Mouse (Mus musculus) stomach, embryonic 14.5 days (tissue): ENCODE measurements around the gene Snx25. TPM values are rescaled to one million over a fixed set of nuclear protein-coding genes. Genes with fewer than 3 reads are reported as not detected.

Experiments
- ATAC-seq: fragments of 200-750 bp; cut with Nextera tagmentation; 2 replicates; pipeline ENCODE4 v1.8.0; 2017; ENCODE audit warnings: low read depth, moderate TSS enrichment; ENCODE audit not compliant: insufficient number of reproducible peaks, insufficient read depth, low FRiP score
- H3K27ac ChIP-seq: fragments of 300-500 bp; sonication (generic); 2 replicates; pipeline ENCODE4 v1.5.1; 2014; ENCODE audit warnings: mild to moderate bottlenecking, low read length, moderate library complexity, mixed read lengths
- H3K27me3 ChIP-seq: fragments of 300-500 bp; sonication (generic); 2 replicates; pipeline ENCODE4 v1.6.1; 2014; ENCODE audit warnings: low read length, control low read depth, mixed read lengths; ENCODE audit not compliant: control insufficient read depth, insufficient read depth
- H3K36me3 ChIP-seq: fragments of 300-500 bp; sonication (generic); 2 replicates; pipeline ENCODE4 v1.6.1; 2014; ENCODE audit warnings: mild to moderate bottlenecking, control low read depth, low read length, moderate library complexity, mixed read lengths; ENCODE audit not compliant: control insufficient read depth, insufficient read depth
- H3K4me1 ChIP-seq: fragments of 300-500 bp; sonication (generic); 2 replicates; pipeline ENCODE4 v1.6.1; 2014; ENCODE audit warnings: low read length, control low read depth, mixed read lengths; ENCODE audit not compliant: control insufficient read depth, insufficient read depth
- H3K4me2 ChIP-seq: fragments of 300-500 bp; sonication (generic); replicated peaks from 2 replicates; pipeline ENCODE4 v1.6.1; 2014; ENCODE audit warnings: low read depth, low read length, control low read depth
- H3K4me3 ChIP-seq: fragments of 300-500 bp; sonication (generic); 2 replicates; pipeline ENCODE4 v1.5.1; 2014; ENCODE audit warnings: low read depth, low read length, control low read depth
- H3K9ac ChIP-seq: fragments of 300-500 bp; sonication (generic); replicated peaks from 2 replicates; pipeline ENCODE4 v1.6.1; 2014; ENCODE audit warnings: low read depth, mild to moderate bottlenecking, control low read depth, low read length, moderate library complexity, mixed read lengths
- H3K9me3 ChIP-seq: fragments of 300-500 bp; sonication (generic); 2 replicates; pipeline ENCODE4 v1.6.1; 2016; ENCODE audit warnings: low read depth, low read length, control low read depth; ENCODE audit not compliant: control insufficient read depth
- WGBS: fragments of 180-500 bp; shearing (Covaris S2); extraction: QIAGEN DNeasy Blood & Tissue Kit; methylation state at CpG from one replicate; pipeline ENCODE4 v1.1.7; 2014; 5-methylcytosine and 5-hydroxymethylcytosine counted together
- polyA plus RNA-seq: library from polyadenylated mRNA; unstranded; fragments of >200 nt; fragmentation: Nextera tagmentation; extraction: Ambion mirVana; gene quantifications from 2 replicates; pipeline ENCODE4 v1.2.1, GENCODE M21; 2014

The Snx25 gene
- polyA plus RNA-seq, 1 experiment from 2014 or later, result 8.8 TPM

DNA sequence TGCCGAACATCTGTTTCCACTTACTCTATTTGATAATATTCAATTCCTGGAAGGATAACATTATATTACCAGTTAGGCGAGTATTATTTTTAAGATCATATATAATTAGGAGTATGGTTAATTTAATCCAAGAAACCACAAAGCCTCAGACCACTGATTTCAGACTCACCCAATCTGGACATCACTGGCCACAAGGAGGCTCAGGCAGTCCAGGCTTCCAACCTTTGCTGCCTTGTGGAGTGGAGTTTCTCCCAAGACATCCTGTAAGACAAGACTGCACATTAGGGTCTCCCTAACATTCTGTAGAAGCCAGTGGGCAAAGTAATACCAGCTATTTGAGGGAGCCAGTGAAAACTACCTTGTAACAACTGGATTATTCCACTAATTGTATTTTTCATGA, 153.7 kb downstream of the Snx25 start:
- no peak overlapping the region for H3K27ac ChIP-seq
- H3K27me3 ChIP-seq, result no peaks in the 10 kb centered on the region
- ATAC-seq, result no peak
- peaks cover 12% of the 10 kb centered on the region; the same call in 1 of the 2 replicates for H3K36me3 ChIP-seq
- H3K9me3 ChIP-seq, result no peaks in the 10 kb centered on the region
- H3K4me1 ChIP-seq, result peaks cover 4% of the 10 kb centered on the region; the same call in 1 of the 2 replicates
- peak overlapping the region; percentile 70 for H3K4me2 ChIP-seq
- no peak overlapping the region for H3K9ac ChIP-seq
- WGBS, result 74% methylated on average over 2 of the region's 2 CpGs
- 0 out of 2 replicates have a peak overlapping the region, but pooled peaks have one; percentile 46 for H3K4me3 ChIP-seq

DNA sequence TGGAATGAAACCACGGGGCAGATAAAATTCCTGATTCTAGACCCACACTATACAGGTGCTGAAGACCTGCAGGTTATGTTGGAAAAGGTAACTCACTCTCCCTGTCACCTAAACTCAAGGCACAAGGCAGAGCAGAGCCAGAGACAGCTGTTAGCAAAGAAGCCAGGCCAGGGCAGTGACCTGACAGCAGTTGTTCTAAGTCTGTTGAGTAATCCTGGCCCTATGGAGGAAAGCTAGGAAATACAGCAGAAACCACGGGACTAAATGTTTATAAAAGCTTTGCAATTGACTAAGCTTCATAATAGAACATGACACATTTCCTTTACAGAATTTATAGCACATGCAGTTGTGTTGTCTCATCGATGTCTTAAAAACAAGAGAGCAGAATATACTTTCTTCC, 156.4 kb downstream of the Snx25 start:
- Histone ChIP-seq H3K4me1 (peaks cover 4% of the 10 kb centered on the region; the same call in 1 of the 2 replicates), H3K36me3 (peaks cover 17% of the 10 kb centered on the region), H3K9me3 (no peaks in the 10 kb centered on the region), H3K9ac (no peak overlapping the region), H3K27me3 (no peaks in the 10 kb centered on the region), H3K27ac (no peak overlapping the region), H3K4me2 (no peak overlapping the region), H3K4me3 (no peak overlapping the region)
- no peak for ATAC-seq
- WGBS, result 77% methylated on average over 3 of the region's 3 CpGs

DNA sequence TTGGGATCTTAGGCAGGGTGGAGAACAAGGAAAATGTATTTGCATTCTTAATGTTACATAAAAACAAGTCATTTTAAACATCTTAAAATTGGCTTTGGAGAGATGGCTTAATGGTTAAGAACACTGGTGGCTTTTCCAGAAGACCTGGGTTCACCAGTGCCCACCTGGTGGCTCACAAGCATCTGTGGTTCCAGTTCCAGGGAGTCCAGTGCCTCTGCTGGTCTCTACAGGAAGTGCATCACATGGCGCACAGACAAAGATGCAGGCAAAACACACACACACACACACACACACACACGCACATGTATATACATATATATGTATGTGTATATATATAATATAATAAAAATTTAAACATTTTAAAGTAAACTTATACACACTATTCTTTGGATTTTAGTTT, 157.8 kb downstream of the Snx25 start:
- H3K4me1 ChIP-seq, result peaks cover 1% of the 10 kb centered on the region; the same call in 1 of the 2 replicates
- WGBS, result 95% methylated on average over 2 of the region's 2 CpGs
- H3K9ac ChIP-seq, result no peak overlapping the region
- peaks cover 21% of the 10 kb centered on the region for H3K36me3 ChIP-seq
- no peak for ATAC-seq
- no peak overlapping the region for H3K4me3 ChIP-seq
- no peaks in the 10 kb centered on the region for H3K27me3 ChIP-seq
- H3K4me2 ChIP-seq, result no peak overlapping the region
- H3K27ac ChIP-seq, result no peak overlapping the region
- no peaks in the 10 kb centered on the region for H3K9me3 ChIP-seq

DNA sequence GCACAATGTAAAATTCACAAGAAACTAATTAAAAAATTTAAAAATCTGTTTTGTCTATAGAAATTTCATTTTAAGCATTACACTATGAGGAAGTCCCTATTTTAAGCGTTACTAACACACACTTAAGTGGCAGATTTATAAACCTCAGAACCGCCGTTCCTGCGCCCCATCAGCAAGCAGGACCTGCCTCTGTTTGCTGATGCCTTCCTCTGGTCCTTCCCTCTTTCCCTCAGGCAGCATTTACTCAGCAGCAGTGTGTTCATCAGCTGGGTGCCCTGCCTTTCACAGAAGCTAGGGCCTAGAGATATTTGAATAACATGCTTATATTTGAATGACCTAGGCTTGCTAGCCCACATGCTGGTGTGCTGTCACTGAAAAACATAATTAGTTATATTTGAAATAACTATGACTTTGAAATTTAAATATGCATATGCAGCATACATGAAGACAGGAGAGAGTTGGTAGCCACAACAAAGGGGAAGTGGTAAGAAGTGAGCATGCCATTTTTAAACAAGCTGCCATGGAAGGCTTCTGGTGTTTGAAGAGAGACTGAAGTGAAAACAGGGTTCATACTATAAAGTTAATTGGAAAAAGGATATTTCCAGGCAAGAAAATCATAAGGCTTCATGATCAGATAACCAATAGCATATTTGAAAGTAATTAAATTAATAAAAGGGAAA, 161.2 kb downstream of the Snx25 start:
- Histone ChIP-seq H3K4me2 (no peak overlapping the region), H3K36me3 (peaks cover 27% of the 10 kb centered on the region), H3K27ac (no peak overlapping the region), H3K27me3 (no peaks in the 10 kb centered on the region), H3K9me3 (no peaks in the 10 kb centered on the region), H3K4me1 (0 out of 2 replicates have a peak, but pooled peaks cover 5% of the 10 kb centered on the region), H3K4me3 (no peak overlapping the region), H3K9ac (no peak overlapping the region)
- ATAC-seq, result no peak
- 86% methylated on average over 4 of the region's 4 CpGs for WGBS

DNA sequence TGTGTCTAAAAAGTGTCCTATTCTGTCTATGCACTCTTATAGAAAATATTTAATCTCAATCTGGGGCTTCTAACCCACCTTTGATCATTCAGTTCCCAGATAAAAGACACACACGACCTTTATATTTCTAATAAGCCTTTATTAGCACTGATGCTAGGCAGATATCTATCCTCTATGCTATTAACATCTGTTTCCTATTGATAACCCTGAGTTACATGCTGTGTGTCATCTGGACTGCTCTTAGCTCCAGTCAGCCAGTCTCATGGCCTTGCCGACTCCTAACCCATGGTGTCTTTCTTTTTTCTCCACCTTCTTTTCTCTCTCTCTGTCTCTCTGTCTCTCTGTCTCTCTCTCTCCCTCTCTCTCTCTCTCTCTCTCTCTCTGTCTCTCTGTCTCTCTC, 163.8 kb downstream of the Snx25 start:
- 67% methylated on average over 2 of the region's 2 CpGs for WGBS
- Histone ChIP-seq H3K36me3 (peaks cover 21% of the 10 kb centered on the region), H3K4me1 (0 out of 2 replicates have a peak, but pooled peaks cover 5% of the 10 kb centered on the region), H3K27ac (no peak overlapping the region), H3K27me3 (no peaks in the 10 kb centered on the region), H3K9ac (no peak overlapping the region), H3K4me3 (no peak overlapping the region), H3K4me2 (no peak overlapping the region), H3K9me3 (no peaks in the 10 kb centered on the region)
- ATAC-seq, result no peak

DNA sequence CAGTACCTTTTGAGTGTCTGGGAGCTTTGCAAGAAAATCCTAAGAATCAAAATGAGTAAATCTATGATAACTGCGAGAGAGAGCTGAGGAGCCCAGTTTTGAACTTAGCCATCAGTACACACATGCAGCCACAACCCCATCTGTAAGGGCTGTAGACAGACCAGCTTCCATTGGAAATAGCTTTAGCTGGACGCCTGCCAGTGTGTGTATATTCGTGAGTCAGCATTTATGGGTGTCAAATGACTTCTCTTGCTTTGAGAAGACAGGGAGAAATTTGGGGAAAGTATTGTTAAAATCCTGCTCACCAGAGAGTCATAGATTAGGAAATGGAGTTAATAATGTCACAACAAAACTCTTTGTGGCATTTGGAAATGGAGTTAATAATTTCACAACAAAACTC, 165.3 kb downstream of the Snx25 start:
- WGBS, result 56% methylated on average over 3 of the region's 3 CpGs
- 0 out of 2 replicates have a peak, but pooled peaks cover 5% of the 10 kb centered on the region for H3K4me1 ChIP-seq
- no peak overlapping the region for H3K4me3 ChIP-seq
- ATAC-seq, result no peak
- H3K36me3 ChIP-seq, result peaks cover 21% of the 10 kb centered on the region
- no peaks in the 10 kb centered on the region for H3K27me3 ChIP-seq
- H3K27ac ChIP-seq, result no peak overlapping the region
- H3K4me2 ChIP-seq, result no peak overlapping the region
- H3K9me3 ChIP-seq, result no peaks in the 10 kb centered on the region
- H3K9ac ChIP-seq, result no peak overlapping the region

Other genes starting within 250 kb of the Snx25 start
- not detected in 2 replicates for gene Ccdc110, start 217.5 kb downstream of the Snx25 start, polyA plus RNA-seq
- 4.6 and 5.7 TPM in 2 replicates for gene 1700029J07Rik, start 176.9 kb downstream of the Snx25 start, polyA plus RNA-seq
- 85.6 and 87.2 TPM in 2 replicates for gene Ufsp2, start 176.6 kb downstream of the Snx25 start, polyA plus RNA-seq
- 0.67 and 0.71 TPM in 2 replicates for gene Lrp2bp, start 152.9 kb downstream of the Snx25 start, polyA plus RNA-seq
- gene Ankrd37, start 146.5 kb downstream of the Snx25 start, polyA plus RNA-seq, result 24.2 and 26.2 TPM in 2 replicates
- 24.0 and 25.2 TPM in 2 replicates for gene Cfap97, start 388 bp downstream of the Snx25 start, polyA plus RNA-seq
- gene Slc25a4, start 59.1 kb upstream of the Snx25 start, polyA plus RNA-seq, result 480 and 481 TPM in 2 replicates
- gene Helt, start 142.5 kb upstream of the Snx25 start, polyA plus RNA-seq, result not detected in 2 replicates